Mouse (Mus musculus) gastrocnemius, adult 8-10 months (tissue): ENCODE measurements around the gene Cbln1. TPM values are rescaled to one million over a fixed set of nuclear protein-coding genes. Genes with fewer than 3 reads are reported as not detected.

Source experiments
- DNase-seq, 2 experiments: peaks; one replicate each; pipeline ENCODE4 v3.0.0; 2022; ENCODE audit warnings: low spot score in 2 of 2
- total RNA-seq, 4 experiments: library from RNA; stranded (reverse); gene quantifications; 2 replicates each; pipeline ENCODE4 v1.2.4; 2022

Gene Cbln1
- total RNA-seq, 4 experiments from 2014 or later, result not detected

DNA sequence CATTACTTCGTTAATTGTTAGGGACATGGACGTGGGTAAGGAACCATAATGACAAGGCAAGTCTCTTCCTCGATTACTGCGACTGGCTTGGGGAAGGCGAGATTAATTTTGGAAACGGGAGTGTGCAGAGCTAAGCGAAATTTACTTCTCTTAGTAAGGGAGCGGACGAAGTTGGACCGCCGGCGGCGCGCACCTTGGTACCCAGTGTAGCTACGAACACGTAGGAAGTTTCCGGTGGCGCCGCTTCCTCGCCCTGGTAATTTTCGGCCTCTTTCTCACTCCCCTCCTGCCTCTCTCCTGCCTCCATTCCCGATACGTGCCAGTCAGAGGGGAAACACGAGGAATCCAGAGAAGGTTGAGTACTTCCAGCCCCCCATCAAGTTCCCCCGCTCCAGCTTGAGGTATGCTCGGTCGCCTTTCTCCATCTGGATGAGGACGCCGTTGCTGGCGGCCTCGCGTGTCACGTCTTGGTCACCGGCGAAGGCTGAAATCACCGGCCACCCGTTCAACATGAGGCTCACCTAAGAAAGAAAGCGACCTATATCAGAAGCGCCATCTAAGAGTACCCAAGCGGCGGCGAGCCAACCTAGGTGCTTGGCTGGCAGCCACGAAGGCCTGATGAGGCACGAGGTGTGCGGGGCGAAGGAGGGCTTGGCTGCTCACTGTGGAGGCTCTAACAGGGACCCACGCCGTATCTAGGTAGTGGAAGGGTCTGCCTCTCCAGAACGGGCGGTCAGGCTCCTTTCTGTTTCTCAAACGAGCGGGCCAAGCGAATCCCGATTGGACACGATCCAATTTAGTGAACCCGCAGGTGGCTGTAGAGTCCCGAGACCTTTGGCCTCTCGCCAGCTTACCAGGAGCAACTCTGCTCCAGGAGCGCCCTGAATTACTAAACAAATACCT lies 2.2 kb downstream of the Cbln1 start:
- DNase-seq, result no peak

GRCm38 (mm10) chr8:87468958-87469815 lies 3.2 kb downstream of the Cbln1 start:
- no peak for DNase-seq

DNA sequence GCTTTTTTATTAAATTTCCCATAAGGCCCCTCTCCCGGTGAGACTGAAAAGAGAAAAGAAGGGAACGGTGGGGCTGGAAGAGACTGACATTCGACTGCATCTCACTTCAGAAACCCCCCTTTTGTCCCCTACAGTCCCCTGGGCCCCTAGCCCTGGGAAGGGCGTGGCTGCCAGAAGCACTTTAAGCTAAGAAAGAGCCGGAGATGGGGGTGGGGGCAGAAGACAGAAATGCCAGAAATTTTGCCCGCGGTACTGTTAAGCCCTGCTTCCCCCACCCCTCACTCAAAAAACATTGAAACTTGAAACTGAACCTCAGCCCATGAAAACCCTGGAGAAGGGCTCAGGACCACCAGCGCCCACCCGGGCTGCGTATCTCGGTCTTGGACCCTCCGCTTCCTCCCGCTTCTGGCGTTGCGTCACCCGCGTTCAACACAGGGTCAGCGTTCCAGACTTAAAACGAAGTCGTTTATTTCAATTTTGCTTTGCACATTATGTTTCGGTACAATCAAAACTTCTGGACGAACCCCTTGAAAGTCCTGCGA lies 3.9 kb downstream of the Cbln1 start:
- no peak for DNase-seq

- DNase-seq, result no peak
These were observed 4.5 kb downstream of the Cbln1 start for GRCm38 (mm10) chr8:87467906-87468305.

GRCm38 (mm10) chr8:87466936-87467602 lies 5.3 kb downstream of the Cbln1 start:
- DNase-seq, result no peak

- no peak for DNase-seq
These were observed 6.1 kb downstream of the Cbln1 start for GRCm38 (mm10) chr8:87466335-87466734.

GRCm38 (mm10) chr8:87464446-87464845 lies 8.0 kb downstream of the Cbln1 start:
- DNase-seq, result no peak

DNA sequence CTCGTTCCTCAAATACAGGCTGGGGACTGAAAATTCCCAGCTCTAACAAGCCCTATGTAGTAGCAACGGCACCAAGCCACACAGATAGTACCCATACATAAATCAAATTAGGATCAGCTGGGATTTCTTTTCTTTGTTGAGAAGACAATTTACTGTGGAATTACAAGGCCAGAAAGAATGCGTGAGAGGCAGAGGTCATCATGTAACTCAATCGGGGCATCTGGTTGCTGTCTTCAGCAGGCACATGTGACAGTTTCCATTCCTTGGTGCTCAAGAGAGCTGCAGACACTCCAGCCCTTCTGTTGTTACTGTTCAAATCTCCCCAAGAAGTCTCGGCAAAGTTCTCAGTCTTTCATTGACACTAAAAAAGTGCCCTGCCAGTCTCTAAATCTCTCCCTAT lies 10.6 kb downstream of the Cbln1 start:
- DNase-seq, result no peak

DNA sequence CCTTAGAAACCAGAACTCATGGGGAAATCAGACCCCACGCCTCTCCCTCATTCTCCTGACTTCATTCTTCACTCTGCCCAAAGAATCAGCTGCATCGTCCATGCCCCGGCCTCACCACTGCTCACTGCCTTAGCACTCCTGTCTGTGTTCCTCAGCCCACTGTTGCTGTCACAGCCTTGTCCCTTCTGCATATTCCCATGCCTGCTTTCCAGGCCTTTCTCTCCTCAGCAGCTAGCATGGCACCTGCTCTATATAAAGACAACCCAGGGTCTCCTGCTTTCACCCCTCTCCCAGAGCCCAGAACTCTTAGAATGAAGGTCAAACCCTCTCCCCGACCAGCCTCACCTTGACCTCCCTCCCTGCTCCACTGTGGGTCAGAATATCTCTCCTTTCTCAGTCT lies 15.5 kb downstream of the Cbln1 start:
- DNase-seq, result no peak

DNA sequence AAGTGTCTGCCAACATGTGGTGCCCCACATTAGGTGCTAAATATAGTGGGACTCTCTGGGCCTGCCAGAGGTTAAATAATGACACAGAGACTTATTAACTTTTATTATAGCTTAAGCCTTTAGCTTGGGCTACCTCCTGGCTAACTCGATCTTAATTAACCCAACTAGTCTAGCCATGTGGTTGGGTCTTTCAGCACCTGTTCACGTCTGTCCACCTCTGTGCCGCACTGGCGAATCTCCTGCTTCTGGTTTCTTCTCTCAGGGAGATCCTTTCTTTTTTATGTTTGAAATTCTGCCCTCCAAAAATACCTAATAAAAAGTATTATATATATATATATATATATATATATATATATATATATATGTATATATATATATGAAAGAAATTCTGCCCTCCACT lies 19.6 kb downstream of the Cbln1 start:
- DNase-seq, result no peak

GRCm38 (mm10) chr8:87451737-87452136 lies 20.7 kb downstream of the Cbln1 start:
- DNase-seq, result no peak

- no peak for DNase-seq
These were observed 37.8 kb downstream of the Cbln1 start for GRCm38 (mm10) chr8:87434592-87434991.

GRCm38 (mm10) chr8:87427188-87427587 lies 45.2 kb downstream of the Cbln1 start:
- no peak for DNase-seq

DNA sequence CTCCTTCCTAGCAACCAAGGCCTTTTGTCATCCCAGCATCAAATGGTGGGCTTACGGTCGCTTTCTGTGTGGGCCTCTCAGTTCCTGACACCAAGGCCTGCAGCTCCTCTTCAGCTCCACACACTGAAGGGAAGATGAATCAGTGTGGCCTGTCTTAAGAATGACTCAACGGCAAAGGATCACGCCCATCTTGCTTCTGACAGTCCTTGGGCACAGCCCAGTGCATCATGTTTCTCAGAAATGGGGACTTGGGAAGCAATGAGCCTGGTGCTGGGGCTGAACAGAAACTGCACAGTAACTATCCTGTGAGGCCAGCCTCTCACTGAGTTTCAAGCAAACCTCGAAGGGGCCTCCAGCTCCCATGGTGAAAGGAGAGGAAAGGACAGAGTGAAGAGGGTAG lies 47.7 kb downstream of the Cbln1 start:
- no peak for DNase-seq

- no peak for DNase-seq
These were observed 50.7 kb downstream of the Cbln1 start for GRCm38 (mm10) chr8:87421697-87422096.

Other genes starting within 250 kb of the Cbln1 start
- gene 4933402J07Rik, start 91.2 kb upstream of the Cbln1 start, total RNA-seq, result not detected